Comparison of ENCODE assay signal across 10 mouse cellular contexts in genomic region chr4:83657021-83657420, GRCm38 (mm10).
DNase-seq lines count a peak whose midpoint lies in the region; ATAC-seq lines count a peak whose summit lies in the region.
"Had no signal": no experiment of that assay in that cellular context is flagged by ENCODE, and none has a peak within 500 bp of the region (broad histone marks: within the 10 kb centered on the region; RNA-seq: fewer than 3 reads in every experiment).

No protein-coding gene starts in this region.

- H3K9me3 ChIP-seq in lung, embryonic 15.5 days = no peaks in the 10 kb centered on the region
- no peaks in the 10 kb centered on the region for H3K9me3 ChIP-seq in forebrain, embryonic 15.5 days
- no peaks in the 10 kb centered on the region for H3K9me3 ChIP-seq in limb, embryonic 10.5 days (replicated peaks)
- no peaks in the 10 kb centered on the region for H3K9me3 ChIP-seq in stomach, embryonic 15.5 days

- H3K9ac ChIP-seq in lung, embryonic 15.5 days = no peak overlapping the region
- no peak overlapping the region for H3K9ac ChIP-seq in forebrain, embryonic 15.5 days (replicated peaks)
- H3K9ac ChIP-seq in stomach, embryonic 15.5 days = no peak overlapping the region

- H3K4me2 ChIP-seq in lung, embryonic 15.5 days = peak overlapping the region; percentile 31
- H3K4me2 ChIP-seq in forebrain, embryonic 15.5 days (replicated peaks) = peak overlapping the region; percentile 14
- peak overlapping the region; percentile 14; the same call in 1 of the 2 replicates for H3K4me2 ChIP-seq in stomach, embryonic 15.5 days

- no peak for ATAC-seq in lung, embryonic 15.5 days (ENCODE audit: borderline replicate concordance, extremely low read depth, low FRiP score, low TSS enrichment)
- ATAC-seq in forebrain, embryonic 15.5 days (replicated peaks) = no peak
- ATAC-seq in stomach, embryonic 15.5 days (ENCODE audit: insufficient read depth, low FRiP score, low read depth) = no peak
- ATAC-seq: inflammation-experienced regulatory T-cells, adult 6 months had no signal

- H3K36me3 ChIP-seq in lung, embryonic 15.5 days = no peaks in the 10 kb centered on the region
- H3K36me3 ChIP-seq in forebrain, embryonic 15.5 days = no peaks in the 10 kb centered on the region
- H3K36me3 ChIP-seq in limb, embryonic 10.5 days = no peaks in the 10 kb centered on the region
- H3K36me3 ChIP-seq in stomach, embryonic 15.5 days = no peaks in the 10 kb centered on the region
- H3K36me3 ChIP-seq: G1E had no signal

- no peaks in the 10 kb centered on the region for H3K27me3 ChIP-seq in lung, embryonic 15.5 days
- H3K27me3 ChIP-seq in forebrain, embryonic 15.5 days = no peaks in the 10 kb centered on the region
- no peaks in the 10 kb centered on the region for H3K27me3 ChIP-seq in limb, embryonic 10.5 days (ENCODE audit: low read depth, poor library complexity, severe bottlenecking)
- no peaks in the 10 kb centered on the region for H3K27me3 ChIP-seq in stomach, embryonic 15.5 days (replicated peaks)

- H3K4me1 ChIP-seq in lung, embryonic 15.5 days = peaks cover 9% of the 10 kb centered on the region; the same call in 1 of the 2 replicates
- H3K4me1 ChIP-seq in forebrain, embryonic 15.5 days = peaks cover 8% of the 10 kb centered on the region
- peaks cover 27% of the 10 kb centered on the region for H3K4me1 ChIP-seq in limb, embryonic 10.5 days
- H3K4me1 ChIP-seq in stomach, embryonic 15.5 days = 0 out of 2 replicates have a peak, but pooled peaks cover 3% of the 10 kb centered on the region

- H3K27ac ChIP-seq in lung, embryonic 15.5 days = peak overlapping the region; percentile 70
- no peak overlapping the region for H3K27ac ChIP-seq in forebrain, embryonic 15.5 days (replicated peaks)
- H3K27ac ChIP-seq in limb, embryonic 10.5 days = no peak overlapping the region; the same call in 1 of the 2 replicates
- no peak overlapping the region for H3K27ac ChIP-seq in stomach, embryonic 15.5 days
- H3K27ac ChIP-seq: macrophage had no signal

- WGBS in lung, embryonic 15.5 days = 31% methylated on average over 6 of the region's 6 CpGs
- 48% methylated on average over 6 of the region's 6 CpGs for WGBS in forebrain, embryonic 15.5 days
- WGBS in limb, embryonic 10.5 days = 56% methylated on average over 6 of the region's 6 CpGs
- WGBS in stomach, embryonic 15.5 days = 47% methylated on average over 6 of the region's 6 CpGs

- no peak overlapping the region for H3K4me3 ChIP-seq in lung, embryonic 15.5 days
- no peak overlapping the region for H3K4me3 ChIP-seq in forebrain, embryonic 15.5 days
- peak overlapping the region; percentile 12; the same call in 1 of the 2 replicates for H3K4me3 ChIP-seq in limb, embryonic 10.5 days
- H3K4me3 ChIP-seq in stomach, embryonic 15.5 days (replicated peaks) = no peak overlapping the region

- no peak for DNase-seq in lung, postnatal 10 days
- no peak for DNase-seq in limb, embryonic 10.5 days (ENCODE audit: low spot score)
- DNase-seq in frontal cortex, postnatal 14 days (ENCODE audit: low spot score in 2 of 2) = no peak
- no peak for DNase-seq in frontal cortex, postnatal 36 days (ENCODE audit: low spot score in 2 of 2)
